Mouse (Mus musculus) midbrain, embryonic 14.5 days (tissue): Measurements from ENCODE around the gene 4933427D14Rik. TPM values are rescaled to one million over a fixed set of nuclear protein-coding genes. Genes with fewer than 3 reads are reported as not detected.
A peak's percentile ranks its signal among the peaks of the same experiment; 100 is the strongest.

ENCODE experiments used
- ATAC-seq: fragments of 200-750 bp; cut with Nextera tagmentation; 2 replicates; pipeline ENCODE4 v1.8.0; 2017; ENCODE audit warnings: moderate number of reproducible peaks, moderate library complexity; ENCODE audit not compliant: low FRiP score, low TSS enrichment
- DNase-seq: peaks from one replicate; pipeline ENCODE4 v3.0.0-alpha.2; 2015
- H3K27ac ChIP-seq: fragments of 300-500 bp; sonication (generic); replicated peaks from 2 replicates; pipeline ENCODE4 v1.5.1; 2014; ENCODE audit warnings: mild to moderate bottlenecking, low read depth, low read length, moderate library complexity
- H3K27me3 ChIP-seq: fragments of 300-500 bp; sonication (generic); 2 replicates; pipeline ENCODE4 v1.6.1; 2014; ENCODE audit warnings: low read length, control low read depth, mixed read lengths; ENCODE audit not compliant: control insufficient read depth, insufficient read depth
- H3K36me3 ChIP-seq: fragments of 300-500 bp; sonication (generic); 2 replicates; pipeline ENCODE4 v1.6.1; 2014; ENCODE audit warnings: low read length, control low read depth; ENCODE audit not compliant: control insufficient read depth, insufficient read depth
- H3K4me1 ChIP-seq: fragments of 300-500 bp; sonication (generic); 2 replicates; pipeline ENCODE4 v1.6.1; 2014; ENCODE audit warnings: mild to moderate bottlenecking, antibody characterized with exemption, low read length, control low read depth; ENCODE audit not compliant: control insufficient read depth, insufficient read depth
- H3K4me2 ChIP-seq: fragments of 300-500 bp; sonication (generic); 2 replicates; pipeline ENCODE4 v1.6.1; 2014; ENCODE audit warnings: mild to moderate bottlenecking, low read length, moderate library complexity
- H3K4me3 ChIP-seq: fragments of 300-500 bp; sonication (generic); replicated peaks from 2 replicates; pipeline ENCODE4 v1.5.1; 2014; ENCODE audit warnings: low read depth, low read length
- H3K9ac ChIP-seq: fragments of 300-500 bp; sonication (generic); replicated peaks from 2 replicates; pipeline ENCODE4 v1.6.1; 2014; ENCODE audit warnings: mild to moderate bottlenecking, low read length, moderate library complexity
- H3K9me3 ChIP-seq: fragments of 300-500 bp; sonication (generic); 2 replicates; pipeline ENCODE4 v1.6.1; 2016; ENCODE audit warnings: low read length, control low read depth, mixed read lengths; ENCODE audit not compliant: control insufficient read depth
- WGBS: fragments of 180-500 bp; shearing (Covaris S2); extraction: QIAGEN DNeasy Blood & Tissue Kit; methylation state at CpG from one replicate; pipeline ENCODE4 v1.1.7; 2014; 5-methylcytosine and 5-hydroxymethylcytosine counted together
- polyA plus RNA-seq: library from polyadenylated mRNA; unstranded; fragments of >200 nt; fragmentation: Nextera tagmentation; extraction: Ambion mirVana; gene quantifications from 2 replicates; pipeline ENCODE4 v1.2.1, GENCODE M21; 2014

The 4933427D14Rik gene
- 16.9 and 22.2 TPM in 2 replicates for polyA plus RNA-seq

DNA sequence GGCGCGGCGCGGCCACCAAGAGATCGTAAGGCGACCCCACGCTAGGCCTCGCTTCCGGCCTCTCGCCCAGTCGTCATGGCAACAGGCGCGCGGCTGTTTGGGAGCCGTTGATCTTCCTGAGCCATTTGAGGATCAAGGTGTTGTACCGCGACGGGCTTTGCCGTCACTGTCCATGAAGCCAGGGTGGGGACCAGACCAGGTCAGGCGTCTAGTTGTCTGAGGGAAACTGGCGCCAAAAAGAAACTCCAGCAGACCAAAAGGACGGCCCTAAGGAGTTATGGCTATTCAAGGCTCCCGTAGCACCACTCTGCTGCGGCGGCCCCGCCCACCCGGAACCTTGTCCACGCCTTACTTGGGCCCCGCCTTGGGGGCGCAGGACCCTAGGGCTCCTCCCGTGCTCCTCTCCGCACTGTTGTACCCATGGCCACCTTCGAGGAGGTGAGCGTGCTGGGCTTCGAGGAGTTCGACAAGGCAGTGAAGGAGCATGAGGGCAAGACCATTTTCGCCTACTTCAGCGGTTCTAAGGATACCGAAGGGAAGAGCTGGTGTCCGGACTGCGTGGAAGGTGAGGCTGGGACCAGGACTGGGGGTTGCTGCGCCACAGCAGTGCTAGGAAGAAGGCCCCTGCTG lies at the start of gene 4933427D14Rik, which contains the start of gene Txndc17:
TSS of gene 4933427D14Rik (minus strand) at position 256 of the 630 bp plus-strand sequence.
TSS of gene Txndc17 (plus strand) at position 344 of the 630 bp plus-strand sequence.
- peak within 1 kb of the TSS; percentile 83 for H3K27ac ChIP-seq
- H3K9ac ChIP-seq, result peak within 1 kb of the TSS; percentile 86
- WGBS, result under 1% methylated on average over 42 of the region's 42 CpGs
- DNase-seq (peak; percentile 91), ATAC-seq (peak; percentile 89)
- no peaks in the 10 kb centered on the region for H3K27me3 ChIP-seq
- H3K4me3 ChIP-seq, result peak within 1 kb of the TSS; percentile 81
- peaks cover 30% of the 10 kb centered on the region for H3K36me3 ChIP-seq
- H3K4me2 ChIP-seq, result peak within 1 kb of the TSS; percentile 88
- H3K9me3 ChIP-seq, result no peaks in the 10 kb centered on the region
- H3K4me1 ChIP-seq, result peaks cover 24% of the 10 kb centered on the region

DNA sequence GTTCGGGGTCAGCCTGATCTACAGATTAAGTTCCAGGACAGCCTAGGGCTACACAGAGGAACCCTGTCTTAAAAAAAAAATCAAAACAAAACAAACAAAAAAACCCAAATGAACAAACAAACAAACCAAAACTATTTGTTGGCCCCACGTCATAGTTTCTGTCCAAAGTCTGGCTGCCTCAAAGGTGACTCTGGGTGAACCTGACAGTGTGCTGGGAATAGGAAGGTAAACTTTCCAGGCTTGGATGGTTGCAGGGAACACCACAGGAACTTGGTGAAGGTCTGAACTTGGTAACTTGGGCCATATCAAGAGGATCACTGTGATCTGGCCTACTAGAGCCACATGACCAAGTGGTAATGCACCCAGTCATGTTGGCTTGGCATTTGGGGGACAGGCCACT lies 49.2 kb upstream of the 4933427D14Rik start:
- Histone ChIP-seq H3K9me3 (no peaks in the 10 kb centered on the region), H3K9ac (no peak overlapping the region), H3K4me3 (no peak overlapping the region), H3K36me3 (no peaks in the 10 kb centered on the region), H3K27me3 (no peaks in the 10 kb centered on the region), H3K27ac (no peak overlapping the region), H3K4me2 (no peak overlapping the region), H3K4me1 (no peaks in the 10 kb centered on the region)
- ATAC-seq, result no peak
- WGBS, result 92% methylated on average over 2 of the region's 2 CpGs
- DNase-seq, result no peak

DNA sequence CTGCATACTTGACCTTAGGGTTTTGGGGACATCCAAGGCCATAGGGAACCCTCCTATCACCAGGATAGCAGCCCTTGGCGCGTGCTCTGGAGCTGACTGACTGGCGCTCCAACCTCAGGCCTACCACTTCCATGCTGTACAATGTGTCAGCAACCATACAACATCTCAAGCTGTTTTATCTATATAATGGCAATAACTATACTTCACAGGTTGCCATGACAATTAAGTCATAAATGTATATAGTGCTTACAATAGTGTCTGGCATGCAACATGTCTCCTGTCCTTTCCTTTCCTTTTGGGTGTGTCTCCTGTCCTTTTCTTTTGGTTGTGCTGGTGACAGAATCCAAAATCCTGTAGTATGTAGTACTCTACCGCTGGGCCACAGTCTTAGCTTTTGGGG lies 48.4 kb upstream of the 4933427D14Rik start:
- Histone ChIP-seq H3K36me3 (no peaks in the 10 kb centered on the region), H3K9ac (no peak overlapping the region), H3K4me2 (no peak overlapping the region), H3K27me3 (no peaks in the 10 kb centered on the region), H3K9me3 (no peaks in the 10 kb centered on the region), H3K4me1 (no peaks in the 10 kb centered on the region), H3K4me3 (no peak overlapping the region), H3K27ac (no peak overlapping the region)
- ATAC-seq (no peak), DNase-seq (no peak)
- 97% methylated on average over 4 of the region's 4 CpGs for WGBS

DNA sequence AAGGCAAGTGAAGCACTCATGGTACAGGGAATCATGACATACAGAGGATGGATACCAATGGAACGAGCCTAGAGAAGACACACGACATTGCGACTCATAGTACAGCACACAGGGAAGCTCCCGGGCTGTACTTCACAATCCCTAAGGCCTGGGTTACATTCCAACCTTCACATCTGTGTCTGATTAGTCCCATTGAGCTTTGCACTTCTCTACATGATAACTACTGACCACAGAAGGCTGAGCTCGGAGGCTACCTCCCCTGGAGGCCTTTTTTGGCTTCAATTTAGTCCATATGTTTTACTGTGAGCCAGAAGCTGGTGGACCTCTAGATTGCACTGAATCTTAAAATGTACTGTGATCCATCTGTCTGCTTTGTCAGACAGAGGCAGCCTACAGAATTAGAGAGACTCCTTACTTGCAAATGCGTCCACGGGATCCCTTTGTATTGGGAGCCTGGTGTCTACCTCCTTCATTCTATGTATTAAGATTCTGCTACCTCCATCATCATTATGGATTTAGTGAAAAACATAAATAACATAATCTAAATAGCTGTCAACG lies 38.0 kb upstream of the 4933427D14Rik start:
- no peaks in the 10 kb centered on the region for H3K9me3 ChIP-seq
- WGBS, result 87% methylated on average over 8 of the region's 8 CpGs
- H3K9ac ChIP-seq, result no peak overlapping the region
- no peak overlapping the region for H3K4me2 ChIP-seq
- H3K4me1 ChIP-seq, result no peaks in the 10 kb centered on the region
- H3K27me3 ChIP-seq, result no peaks in the 10 kb centered on the region
- DNase-seq, result no peak
- no peak overlapping the region for H3K27ac ChIP-seq
- ATAC-seq, result no peak
- no peak overlapping the region for H3K4me3 ChIP-seq
- no peaks in the 10 kb centered on the region for H3K36me3 ChIP-seq

DNA sequence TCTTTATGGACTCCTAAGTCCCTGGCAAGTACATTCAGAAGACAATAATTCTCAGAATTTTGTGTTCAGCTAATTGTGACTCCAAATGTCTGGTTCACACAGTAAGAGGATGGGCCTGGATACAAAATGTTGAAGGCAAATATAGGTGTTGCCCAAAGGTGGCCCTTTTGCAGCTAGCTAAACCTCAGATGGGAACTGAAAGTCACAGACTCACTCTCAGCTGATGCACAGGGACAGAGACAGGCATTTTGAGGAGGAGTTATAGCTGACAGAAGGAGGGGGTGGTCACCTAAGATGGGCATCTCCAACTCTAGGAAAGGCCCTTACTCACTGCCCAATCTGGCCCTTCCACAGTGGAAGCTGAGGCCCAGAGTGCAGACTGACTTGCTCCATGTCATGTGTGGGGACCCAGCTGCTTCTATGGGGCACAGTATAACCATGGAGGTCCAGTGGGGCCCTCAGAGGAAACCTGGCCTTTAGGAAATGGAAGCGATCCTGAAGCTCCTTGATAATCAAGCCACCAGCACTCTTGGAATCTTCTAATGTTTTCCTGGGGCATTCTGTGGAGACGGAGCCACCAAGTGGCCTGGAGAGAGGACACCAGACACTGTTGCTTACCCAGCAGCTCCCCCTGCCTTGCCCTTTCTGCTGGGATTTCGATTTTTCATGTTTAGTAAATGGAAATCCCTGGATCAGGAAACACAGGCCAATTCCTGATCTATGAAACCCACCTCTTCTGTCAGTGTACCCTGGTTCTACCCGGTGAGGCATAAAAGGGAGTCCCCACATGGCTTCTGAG lies 33.0 kb upstream of the 4933427D14Rik start:
- no peak overlapping the region for H3K4me2 ChIP-seq
- H3K9me3 ChIP-seq, result no peaks in the 10 kb centered on the region
- H3K27ac ChIP-seq, result no peak overlapping the region
- WGBS, result 77% methylated on average over 4 of the region's 4 CpGs
- ATAC-seq (no peak), DNase-seq (no peak)
- no peaks in the 10 kb centered on the region for H3K4me1 ChIP-seq
- H3K36me3 ChIP-seq, result no peaks in the 10 kb centered on the region
- H3K27me3 ChIP-seq, result no peaks in the 10 kb centered on the region
- no peak overlapping the region for H3K9ac ChIP-seq
- no peak overlapping the region for H3K4me3 ChIP-seq

DNA sequence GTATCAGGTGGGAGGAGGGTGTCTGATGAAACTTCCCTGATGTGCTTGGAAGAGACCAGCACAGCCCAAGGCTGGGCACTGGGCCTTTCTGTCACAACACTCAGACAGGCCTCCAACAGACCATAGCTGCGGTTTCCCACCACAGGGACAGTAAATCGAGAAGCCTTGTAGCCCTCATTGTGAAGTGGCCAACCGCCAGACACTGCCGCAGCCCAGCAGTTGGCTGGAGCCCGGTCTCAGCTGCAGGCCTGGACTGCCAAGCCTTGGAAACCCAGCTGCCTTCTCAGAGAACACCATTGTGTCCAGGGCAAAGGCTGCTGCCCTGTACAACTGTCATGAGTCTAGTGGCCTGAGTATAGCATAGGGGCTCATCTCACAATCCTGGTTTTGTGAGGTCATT lies 26.8 kb upstream of the 4933427D14Rik start:
- no peak overlapping the region for H3K9ac ChIP-seq
- H3K27ac ChIP-seq, result no peak overlapping the region
- DNase-seq (no peak), ATAC-seq (no peak)
- H3K36me3 ChIP-seq, result no peaks in the 10 kb centered on the region
- H3K9me3 ChIP-seq, result no peaks in the 10 kb centered on the region
- 82% methylated on average over 5 of the region's 5 CpGs for WGBS
- H3K27me3 ChIP-seq, result no peaks in the 10 kb centered on the region
- H3K4me2 ChIP-seq, result no peak overlapping the region
- no peaks in the 10 kb centered on the region for H3K4me1 ChIP-seq
- H3K4me3 ChIP-seq, result no peak overlapping the region

DNA sequence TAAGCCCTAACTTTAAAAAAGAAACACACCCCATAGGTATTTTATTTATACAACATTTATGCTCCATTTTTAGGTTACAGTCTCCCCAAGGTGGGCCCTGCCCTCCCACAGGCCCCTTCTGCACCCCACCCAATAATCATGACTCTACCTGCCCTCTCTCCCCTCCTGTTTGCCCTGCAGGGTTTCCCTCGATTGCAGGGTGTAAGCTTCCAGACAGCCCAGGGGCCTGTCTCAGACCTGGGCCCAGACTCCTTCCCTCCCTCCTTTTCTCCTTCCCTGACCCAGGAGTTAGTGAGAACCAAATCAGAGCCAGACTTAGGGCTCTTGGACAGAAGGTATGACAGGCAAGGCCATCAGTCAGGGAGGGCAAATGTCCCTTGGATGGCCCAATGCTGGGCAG lies 25.7 kb upstream of the 4933427D14Rik start:
- no peak overlapping the region for H3K4me3 ChIP-seq
- H3K9ac ChIP-seq, result no peak overlapping the region
- 86% methylated on average over 1 of the region's 1 CpGs for WGBS
- DNase-seq, result no peak
- no peak overlapping the region for H3K27ac ChIP-seq
- no peak overlapping the region for H3K4me2 ChIP-seq
- no peaks in the 10 kb centered on the region for H3K36me3 ChIP-seq
- no peak for ATAC-seq
- H3K27me3 ChIP-seq, result no peaks in the 10 kb centered on the region
- H3K4me1 ChIP-seq, result no peaks in the 10 kb centered on the region
- H3K9me3 ChIP-seq, result no peaks in the 10 kb centered on the region

DNA sequence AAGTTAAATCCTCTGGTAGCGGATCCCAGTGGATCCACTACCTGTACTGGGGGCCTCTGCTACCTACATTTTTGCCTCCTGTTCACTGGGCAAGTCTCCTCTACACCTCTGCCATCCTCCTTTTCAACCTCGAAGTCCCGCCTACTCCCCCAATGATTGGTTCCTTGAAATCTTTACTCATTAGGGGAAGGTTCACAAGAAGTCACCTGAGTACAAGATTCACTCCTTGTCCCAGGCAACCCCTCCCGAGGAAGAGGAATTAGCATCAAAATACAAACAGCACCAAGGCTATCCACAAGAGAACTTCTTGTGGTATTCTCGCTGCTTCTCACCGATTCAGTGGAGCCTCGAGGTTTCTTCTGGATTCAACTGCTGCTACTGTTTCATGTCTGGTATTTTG lies 24.8 kb upstream of the 4933427D14Rik start:
- H3K9ac ChIP-seq, result no peak overlapping the region
- ATAC-seq, result no peak
- H3K4me2 ChIP-seq, result no peak overlapping the region
- H3K4me1 ChIP-seq, result no peaks in the 10 kb centered on the region
- no peak overlapping the region for H3K4me3 ChIP-seq
- no peaks in the 10 kb centered on the region for H3K36me3 ChIP-seq
- H3K27me3 ChIP-seq, result no peaks in the 10 kb centered on the region
- DNase-seq, result no peak
- H3K27ac ChIP-seq, result no peak overlapping the region
- H3K9me3 ChIP-seq, result no peaks in the 10 kb centered on the region
- 89% methylated on average over 7 of the region's 7 CpGs for WGBS
